In the genomic region with DNA sequence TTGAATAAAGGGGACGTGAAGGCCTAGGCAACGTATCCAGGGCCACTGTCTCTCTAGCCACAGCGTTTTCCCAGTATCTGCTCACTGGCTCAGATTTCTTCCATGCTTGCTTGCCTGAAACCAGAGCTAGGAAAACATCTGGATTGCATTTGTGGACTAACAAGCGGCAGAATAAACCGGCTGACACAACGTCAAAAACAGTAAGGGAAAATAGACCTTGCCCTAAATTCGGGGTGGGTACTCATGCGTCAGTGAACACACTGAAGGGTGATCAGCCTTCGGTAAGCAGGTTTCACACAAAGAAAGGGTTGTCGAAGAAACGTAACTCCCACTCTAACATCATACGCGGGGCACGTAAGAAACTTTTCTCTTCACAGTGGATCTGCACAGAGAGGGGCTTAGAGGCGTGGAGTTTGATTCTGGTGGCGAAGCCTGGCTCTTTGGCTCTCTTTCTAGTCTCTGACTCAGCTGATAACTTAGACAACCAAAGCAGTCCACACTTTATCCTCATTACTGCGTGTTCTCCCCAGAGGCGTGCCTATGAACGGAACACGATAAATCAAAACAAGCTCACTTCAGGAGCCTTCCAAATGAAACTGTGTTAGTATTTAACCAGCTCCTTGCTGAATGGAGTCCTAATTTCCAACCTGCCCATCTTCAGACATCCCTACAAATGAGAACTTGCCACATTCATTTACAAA, we compare ENCODE assay signal across 8 mouse cellular contexts.
DNase-seq lines count a peak whose midpoint lies in the region; TF ChIP-seq lines count a peak whose summit lies in the region.

No protein-coding gene starts in this region.

- H3K27ac ChIP-seq in gastrocnemius, adult 2 months: peak overlapping the region; percentile 73
- peak overlapping the region; percentile 54 for H3K27ac ChIP-seq in testis, adult 2 months (ENCODE audit: control insufficient read depth, insufficient read depth, low read depth, low read length)

- no peak for TF ChIP-seq CTCF in gastrocnemius, adult 2 months (IDR thresholded peaks at IDR 0.05)
- no peak for TF ChIP-seq CTCF in testis, adult 2 months (IDR thresholded peaks at IDR 0.05; ENCODE audit: control insufficient read depth, insufficient read depth, insufficient replicate concordance, low read depth, low read length)

- H3K27me3 ChIP-seq in testis, adult 2 months (ENCODE audit: control insufficient read depth, insufficient read depth, low read length): no peaks in the 10 kb centered on the region

- DNase-seq in gastrocnemius, adult 2 months: peak; percentile 56
- no peak for DNase-seq in gastrocnemius, postnatal 10 days
- no peak for DNase-seq in testis, postnatal 10 days (ENCODE audit: low spot score)
- DNase-seq in heart, postnatal 10 days: peak; percentile 34 to 36
- DNase-seq in spleen, postnatal 4 days (ENCODE audit: low spot score in 2 of 2): no peak
- DNase-seq in spleen, adult 18-20 months: no peak
- DNase-seq in natural killer cell, adult 2 months (ENCODE audit: low spot score in 2 of 2): no peak

- H3K4me1 ChIP-seq in testis, adult 2 months (ENCODE audit: control insufficient read depth, insufficient read depth, low read length): peaks cover 6% of the 10 kb centered on the region

- H3K36me3 ChIP-seq in testis, adult 2 months (ENCODE audit: control insufficient read depth, insufficient read depth, low read length): no peaks in the 10 kb centered on the region

- intact Hi-C loops in gastrocnemius, adult 2 months (cut with DNase I): no loop called here
- intact Hi-C loops in heart, postnatal 10 days (cut with DNase I): loop anchor here (10.0 kb wide), 1 partner anchor 978 kb away; no protein-coding TSS in a partner anchor

- no peak for TF ChIP-seq POLR2A in testis, adult 2 months (IDR thresholded peaks at IDR 0.05; ENCODE audit: control insufficient read depth, low read depth, low read length)

- peak overlapping the region; percentile 51 for H3K4me3 ChIP-seq in gastrocnemius, adult 2 months
- no peak overlapping the region for H3K4me3 ChIP-seq in testis, adult 2 months (ENCODE audit: control insufficient read depth, low read depth, low read length)

Comparison
In these comparisons a context has a peak if more than half of its experiments do, and no peak if none do; other contexts are left out.
1. DNase-seq: peak in gastrocnemius, adult 2 months (single experiment) and heart, postnatal 10 days (2 of 2); none in gastrocnemius, postnatal 10 days (single experiment), testis, postnatal 10 days (single experiment), spleen, postnatal 4 days (0 of 2), spleen, adult 18-20 months (0 of 2) and natural killer cell, adult 2 months (0 of 2).